Mouse (Mus musculus): Measurements from ENCODE around the gene Gng7. TPM values are rescaled to one million over a fixed set of nuclear protein-coding genes. Genes with fewer than 3 reads are reported as not detected.

Gng7 gene
- polyA plus RNA-seq, 1 experiment from 2014 or later, result 1.3 TPM

DNA sequence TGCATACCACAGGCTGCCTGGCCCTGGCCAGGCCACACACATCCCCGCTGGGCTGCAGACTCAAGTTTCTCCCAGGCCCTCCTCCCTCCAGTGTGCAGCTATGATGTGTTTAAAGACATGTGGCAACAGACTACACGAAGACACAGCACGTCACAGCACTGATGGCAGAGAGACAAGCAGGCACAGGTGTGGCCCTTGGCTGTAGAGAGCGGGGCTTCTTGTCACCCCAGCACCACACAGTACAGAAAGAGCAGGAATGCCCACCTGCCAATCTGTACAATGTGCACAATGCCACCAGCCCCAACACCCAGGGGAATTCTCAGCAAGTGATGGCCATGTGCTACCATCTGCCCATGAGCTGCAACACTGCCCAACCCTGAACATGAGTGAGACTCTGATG is 103.4 kb downstream of the Gng7 start:
- Histone ChIP-seq H3K4me3 (ENCODE audit: low read depth, low read length) (no peak overlapping the region), H3K27me3 (ENCODE audit: insufficient read depth, low read length) (no peaks in the 10 kb centered on the region), H3K27ac (ENCODE audit: low read depth) (no peak overlapping the region), H3K4me2 (ENCODE audit: low read depth, low read length) (no peak overlapping the region), H3K9me3 (ENCODE audit: low read length) (no peaks in the 10 kb centered on the region), H3K9ac (replicated peaks) (no peak overlapping the region), H3K36me3 (replicated peaks; ENCODE audit: insufficient read depth, low read length) (peaks cover 13% of the 10 kb centered on the region; the same call in 1 of the 2 replicates), H3K4me1 (ENCODE audit: insufficient read depth) (peaks cover 28% of the 10 kb centered on the region)
- ATAC-seq, result no peak
- TF ChIP-seq EP300 (IDR thresholded peaks at IDR 0.05; ENCODE audit: low read depth), result no peak
- no peak for TF ChIP-seq CTCF (IDR thresholded peaks at IDR 0.05; ENCODE audit: low read depth)
- no peak for DNase-seq
- WGBS (ENCODE audit: insufficient replicate concordance), result 85% methylated on average over 4 of the region's 4 CpGs

- H3K27ac ChIP-seq (ENCODE audit: low read depth), result no peak overlapping the region
- no peak for DNase-seq
Observed at GRCm38 (mm10) chr10:80909375-80910162, 105.2 kb downstream of the Gng7 start.

DNA sequence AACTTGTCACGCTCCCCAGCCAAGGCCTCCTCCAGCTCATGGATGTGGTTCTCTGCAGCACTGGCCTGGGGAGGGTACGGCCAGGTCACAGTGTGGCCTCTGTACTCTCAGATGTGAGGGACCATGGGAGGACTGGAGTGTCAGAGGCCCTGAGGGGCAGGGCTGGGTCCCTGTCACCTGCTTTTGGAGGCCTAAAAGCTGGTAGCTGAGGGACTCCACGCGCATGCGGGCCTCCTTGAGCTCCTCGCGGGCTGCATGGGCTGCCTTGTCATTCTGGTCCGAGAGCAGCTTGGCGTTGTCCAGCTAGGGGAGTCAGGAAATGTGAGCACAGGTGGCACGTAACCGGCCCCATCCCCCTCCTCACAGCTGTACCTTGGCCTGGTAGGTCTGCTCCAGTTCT is 110.0 kb downstream of the Gng7 start:
- Histone ChIP-seq H3K4me3 (ENCODE audit: low read depth, low read length) (no peak overlapping the region), H3K27ac (ENCODE audit: low read depth) (no peak overlapping the region), H3K9ac (replicated peaks) (no peak overlapping the region), H3K9me3 (ENCODE audit: low read length) (no peaks in the 10 kb centered on the region), H3K4me2 (ENCODE audit: low read depth, low read length) (no peak overlapping the region), H3K27me3 (ENCODE audit: insufficient read depth, low read length) (no peaks in the 10 kb centered on the region), H3K36me3 (replicated peaks; ENCODE audit: insufficient read depth, low read length) (peaks cover 33% of the 10 kb centered on the region), H3K4me1 (ENCODE audit: insufficient read depth) (peaks cover 7% of the 10 kb centered on the region)
- ATAC-seq, result no peak
- DNase-seq, result no peak
- TF ChIP-seq CTCF (IDR thresholded peaks at IDR 0.05; ENCODE audit: low read depth), result no peak
- WGBS (ENCODE audit: insufficient replicate concordance), result 86% methylated on average over 11 of the region's 11 CpGs

More at GRCm38 (mm10) chr10:80909375-80910162, 105.2 kb downstream of the Gng7 start:
- Histone ChIP-seq H3K9ac (replicated peaks) (no peak overlapping the region), H3K27me3 (ENCODE audit: insufficient read depth, low read length) (no peaks in the 10 kb centered on the region), H3K4me2 (ENCODE audit: low read depth, low read length) (no peak overlapping the region), H3K9me3 (ENCODE audit: low read length) (no peaks in the 10 kb centered on the region), H3K36me3 (replicated peaks; ENCODE audit: insufficient read depth, low read length) (peaks cover 19% of the 10 kb centered on the region), H3K4me1 (ENCODE audit: insufficient read depth) (peaks cover 10% of the 10 kb centered on the region), H3K4me3 (ENCODE audit: low read depth, low read length) (no peak overlapping the region)
- 87% methylated on average over 22 of the region's 22 CpGs for WGBS (ENCODE audit: insufficient replicate concordance)
- ATAC-seq, result no peak
- no peak for TF ChIP-seq CTCF (IDR thresholded peaks at IDR 0.05; ENCODE audit: low read depth)
- no peak for TF ChIP-seq EP300 (IDR thresholded peaks at IDR 0.05; ENCODE audit: low read depth)

DNA sequence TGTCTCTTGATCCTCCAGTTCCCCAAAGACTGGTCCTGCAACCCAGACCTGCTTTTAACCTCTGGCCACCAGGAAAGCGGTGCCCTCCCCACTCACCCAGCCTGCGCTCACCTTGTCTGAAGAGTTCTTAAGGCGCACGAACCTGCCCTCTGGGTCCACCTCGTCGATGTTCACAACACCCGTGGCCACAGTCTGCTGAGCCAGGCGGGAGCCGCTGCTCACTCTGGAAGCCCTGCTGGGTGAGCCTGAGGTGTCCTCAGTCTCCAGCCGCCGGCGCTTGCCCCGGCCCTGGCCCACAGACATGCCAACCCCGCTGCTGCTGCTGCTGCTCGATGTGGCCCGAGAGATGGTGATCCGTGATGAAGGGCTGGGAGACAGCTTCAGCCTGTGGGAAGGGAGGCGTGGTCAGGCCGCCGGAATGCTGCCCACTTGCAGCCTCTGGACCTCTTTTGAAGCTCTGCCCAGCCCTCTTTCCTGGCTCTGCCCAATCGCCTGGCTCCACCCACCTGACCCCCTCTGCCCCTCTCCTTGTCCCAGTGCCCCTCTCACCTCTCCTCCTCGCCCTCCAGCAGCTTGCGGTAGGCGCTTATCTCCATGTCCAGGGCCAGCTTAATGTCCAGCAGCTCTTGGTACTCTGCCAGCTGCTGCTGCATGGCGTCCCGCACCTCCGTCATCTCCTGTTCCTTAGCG is 110.6 kb downstream of the Gng7 start:
- H3K4me3 ChIP-seq (ENCODE audit: low read depth, low read length), result no peak overlapping the region
- peaks cover 38% of the 10 kb centered on the region for H3K36me3 ChIP-seq (replicated peaks; ENCODE audit: insufficient read depth, low read length)
- H3K27ac ChIP-seq (ENCODE audit: low read depth), result no peak overlapping the region
- no peak overlapping the region for H3K4me2 ChIP-seq (ENCODE audit: low read depth, low read length)
- H3K27me3 ChIP-seq (ENCODE audit: insufficient read depth, low read length), result no peaks in the 10 kb centered on the region
- no peak for TF ChIP-seq CTCF (IDR thresholded peaks at IDR 0.05; ENCODE audit: low read depth)
- TF ChIP-seq EP300 (IDR thresholded peaks at IDR 0.05; ENCODE audit: low read depth), result no peak
- peaks cover 12% of the 10 kb centered on the region for H3K4me1 ChIP-seq (ENCODE audit: insufficient read depth)
- ATAC-seq, result no peak
- no peak overlapping the region for H3K9ac ChIP-seq (replicated peaks)
- no peaks in the 10 kb centered on the region for H3K9me3 ChIP-seq (ENCODE audit: low read length)
- WGBS (ENCODE audit: insufficient replicate concordance), result 90% methylated on average over 28 of the region's 28 CpGs
- no peak for DNase-seq

GRCm38 (mm10) chr10:80903282-80903681 is 111.5 kb downstream of the Gng7 start:
- ATAC-seq (no peak), DNase-seq (no peak)
- Histone ChIP-seq H3K4me1 (ENCODE audit: insufficient read depth) (peaks cover 15% of the 10 kb centered on the region), H3K4me2 (ENCODE audit: low read depth, low read length) (no peak overlapping the region), H3K27me3 (ENCODE audit: insufficient read depth, low read length) (no peaks in the 10 kb centered on the region), H3K27ac (ENCODE audit: low read depth) (no peak overlapping the region), H3K36me3 (replicated peaks; ENCODE audit: insufficient read depth, low read length) (peaks cover 36% of the 10 kb centered on the region), H3K4me3 (ENCODE audit: low read depth, low read length) (no peak overlapping the region), H3K9ac (replicated peaks) (no peak overlapping the region), H3K9me3 (ENCODE audit: low read length) (no peaks in the 10 kb centered on the region)
- 90% methylated on average over 10 of the region's 10 CpGs for WGBS (ENCODE audit: insufficient replicate concordance)
- TF ChIP-seq EP300 (IDR thresholded peaks at IDR 0.05; ENCODE audit: low read depth), result no peak
- TF ChIP-seq CTCF (IDR thresholded peaks at IDR 0.05; ENCODE audit: low read depth), result no peak

GRCm38 (mm10) chr10:80902273-80902940 is 112.3 kb downstream of the Gng7 start:
- WGBS (ENCODE audit: insufficient replicate concordance), result 91% methylated on average over 9 of the region's 9 CpGs
- TF ChIP-seq EP300 (IDR thresholded peaks at IDR 0.05; ENCODE audit: low read depth), result no peak
- TF ChIP-seq CTCF (IDR thresholded peaks at IDR 0.05; ENCODE audit: low read depth), result no peak
- Histone ChIP-seq H3K9me3 (ENCODE audit: low read length) (no peaks in the 10 kb centered on the region), H3K27me3 (ENCODE audit: insufficient read depth, low read length) (no peaks in the 10 kb centered on the region), H3K4me3 (ENCODE audit: low read depth, low read length) (no peak overlapping the region), H3K4me1 (ENCODE audit: insufficient read depth) (peaks cover 15% of the 10 kb centered on the region), H3K4me2 (ENCODE audit: low read depth, low read length) (no peak overlapping the region), H3K9ac (replicated peaks) (no peak overlapping the region), H3K36me3 (replicated peaks; ENCODE audit: insufficient read depth, low read length) (peaks cover 32% of the 10 kb centered on the region), H3K27ac (ENCODE audit: low read depth) (no peak overlapping the region)
- ATAC-seq (no peak), DNase-seq (no peak)
